Comparison of ENCODE assay signal across 8 mouse cellular contexts in genomic region chr3:60576366-60577046, GRCm38 (mm10).
DNase-seq lines count a peak whose midpoint lies in the region; ATAC-seq and TF ChIP-seq lines count a peak whose summit lies in the region.

No protein-coding gene starts in this region.

- no peaks in the 10 kb centered on the region for H3K9me3 ChIP-seq in limb, embryonic 15.5 days

- H3K27ac ChIP-seq in cerebellum, adult 2 months (ENCODE audit: insufficient read depth, low read length) = peak overlapping the region; percentile 93; the same call in 1 of the 2 replicates
- peak overlapping the region; percentile 28 for H3K27ac ChIP-seq in limb, embryonic 15.5 days

- intact Hi-C loops in left cerebral cortex, postnatal 14 days (cut with DNase I) = no loop called here

- WGBS in cerebellum, adult 2 months = 4% methylated on average over 9 of the region's 9 CpGs
- 27% methylated on average over 9 of the region's 9 CpGs for WGBS in limb, embryonic 15.5 days

- H3K4me2 ChIP-seq in limb, embryonic 15.5 days = 0 out of 2 replicates have a peak overlapping the region, but pooled peaks have one; percentile 4

- no peaks in the 10 kb centered on the region for H3K27me3 ChIP-seq in cerebellum, adult 2 months (ENCODE audit: control insufficient read depth, insufficient read depth, low read length)
- H3K27me3 ChIP-seq in limb, embryonic 15.5 days = no peaks in the 10 kb centered on the region

- TF ChIP-seq CTCF in cerebellum, adult 2 months (IDR thresholded peaks at IDR 0.05; ENCODE audit: borderline replicate concordance, insufficient read depth, low read depth, low read length) = no peak

- peak overlapping the region; percentile 48 for H3K4me3 ChIP-seq in cerebellum, adult 2 months (replicated peaks; ENCODE audit: insufficient read depth, low read depth, low read length)
- H3K4me3 ChIP-seq in limb, embryonic 15.5 days = no peak overlapping the region

- H3K4me1 ChIP-seq in cerebellum, adult 2 months (ENCODE audit: control insufficient read depth, insufficient read depth, low read length) = peaks cover 20% of the 10 kb centered on the region; the same call in 1 of the 2 replicates
- peaks cover 23% of the 10 kb centered on the region for H3K4me1 ChIP-seq in limb, embryonic 15.5 days

- no peaks in the 10 kb centered on the region for H3K36me3 ChIP-seq in limb, embryonic 15.5 days

- no peak for TF ChIP-seq POLR2A in cerebellum, adult 2 months (IDR thresholded peaks at IDR 0.05; ENCODE audit: borderline replicate concordance, insufficient read depth, low read length)

- ATAC-seq in cerebellum, adult (ENCODE audit: insufficient number of reproducible peaks, low FRiP score, low TSS enrichment) = peak; percentile 79
- no peak for ATAC-seq in limb, embryonic 15.5 days (ENCODE audit: insufficient number of reproducible peaks, low FRiP score, low TSS enrichment, low read depth)

- no peak for DNase-seq in cerebellum, postnatal 4 days (ENCODE audit: low spot score in 2 of 2)
- peak; percentile 70 for DNase-seq in kidney, adult 9 months
- DNase-seq in kidney, postnatal 10 days = no peak
- peak; percentile 68 to 88 for DNase-seq in cerebellum, adult 2 months
- no peak for DNase-seq in neural tube, embryonic 10.5 days (ENCODE audit: extremely low spot score, low spot score)
- DNase-seq in left cerebral cortex, postnatal 14 days (ENCODE audit: low spot score in 2 of 2) = no peak

- H3K9ac ChIP-seq in limb, embryonic 15.5 days = no peak overlapping the region

Comparison
In these comparisons a context has a peak if more than half of its experiments do, and no peak if none do; other contexts are left out.
1. DNase-seq: peak in kidney, adult 9 months (single experiment) and cerebellum, adult 2 months (2 of 2); none in cerebellum, postnatal 4 days (0 of 2), kidney, postnatal 10 days (single experiment), neural tube, embryonic 10.5 days (single experiment) and left cerebral cortex, postnatal 14 days (0 of 2).